Mouse (Mus musculus): ENCODE measurements around the gene Zdhhc1. TPM values are rescaled to one million over a fixed set of nuclear protein-coding genes. Genes with fewer than 3 reads are reported as not detected.

The Zdhhc1 gene
- 130 and 133 TPM in 2 replicates for polyA plus RNA-seq (2012; rRNA removed)

DNA sequence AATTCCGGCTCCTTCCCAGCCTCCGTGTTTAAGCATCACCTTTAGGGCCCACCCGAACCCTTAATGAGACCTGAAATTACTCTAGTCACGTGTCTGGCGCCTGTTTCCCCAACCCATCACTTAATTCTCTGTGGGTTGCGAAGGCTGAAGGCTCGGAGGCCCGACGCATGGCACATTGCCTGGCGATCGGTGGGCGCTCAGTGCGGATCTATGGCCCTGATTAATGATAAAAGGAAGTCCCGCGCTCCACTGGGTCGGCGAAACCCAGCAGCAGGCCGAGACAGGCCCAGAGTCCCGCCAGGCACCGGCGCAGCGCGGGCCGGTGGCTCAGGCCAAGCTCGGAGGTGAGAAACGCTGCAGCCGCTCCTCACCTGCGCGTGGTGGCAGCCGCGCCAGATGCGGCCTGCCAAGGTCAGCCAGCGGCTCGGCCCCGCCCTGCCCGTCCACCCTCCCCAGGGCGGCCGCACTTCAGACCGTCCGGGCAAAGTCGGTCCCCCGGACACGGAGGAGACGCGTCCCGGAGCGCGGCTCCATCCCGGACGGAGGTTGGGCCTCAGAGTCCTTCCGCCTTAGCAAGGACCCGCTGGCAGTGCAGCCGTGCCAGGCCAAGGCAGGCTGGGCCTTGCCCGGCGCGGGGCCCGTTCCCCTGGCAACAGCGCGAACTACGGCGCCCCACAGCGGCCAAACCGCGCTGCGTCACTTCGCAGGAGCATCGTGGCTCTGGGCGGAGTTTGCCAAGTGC lies at the start of gene Zdhhc1:
Gene Zdhhc1, minus strand, starts transcription at position 464 of the 742 bp plus-strand sequence.
- TF ChIP-seq POLR2A (IDR thresholded peaks at IDR 0.05; ENCODE audit: borderline replicate concordance, extremely low read depth, low read depth, low read length): peak; percentile 72; the same call in 1 of the 2 replicates
- peak; percentile 40 for TF ChIP-seq CTCF (IDR thresholded peaks at IDR 0.05; ENCODE audit: insufficient read depth, low read length)
- 1% methylated on average over 66 of the region's 68 CpGs for WGBS
- Histone ChIP-seq H3K4me1 (ENCODE audit: control insufficient read depth, insufficient read depth, low read length) (no peaks in the 10 kb centered on the region; the same call in 1 of the 2 replicates), H3K4me3 (replicated peaks; ENCODE audit: extremely low read depth, low read depth, low read length) (peak within 1 kb of the TSS; percentile 76)
- DNase-seq: peak; percentile 94

DNA sequence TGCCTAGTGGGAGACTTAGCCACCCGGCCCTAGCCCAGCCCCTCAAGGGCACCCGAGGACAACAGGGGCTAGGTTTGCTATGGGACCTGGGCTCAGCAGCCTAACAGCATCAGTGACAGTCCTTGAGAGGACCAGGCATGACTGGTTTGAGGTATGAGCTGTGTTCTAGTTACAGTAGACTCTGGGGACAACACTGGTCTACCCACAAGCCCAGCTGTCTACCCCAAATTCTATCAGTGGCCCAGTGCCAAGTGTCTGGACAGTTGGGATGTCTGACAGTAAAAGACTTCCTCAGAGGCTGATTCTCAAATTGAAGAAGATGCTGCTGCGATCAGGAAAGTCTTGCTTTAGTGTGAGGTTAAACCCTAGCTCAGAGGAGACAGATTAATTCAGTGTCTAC lies 48.5 kb upstream of the Zdhhc1 start:
- TF ChIP-seq CTCF (IDR thresholded peaks at IDR 0.05; ENCODE audit: insufficient read depth, low read length) (no peak), POLR2A (IDR thresholded peaks at IDR 0.05; ENCODE audit: borderline replicate concordance, extremely low read depth, low read depth, low read length) (no peak)
- DNase-seq: no peak
- peaks cover 36% of the 10 kb centered on the region for H3K4me1 ChIP-seq (ENCODE audit: control insufficient read depth, insufficient read depth, low read length)
- H3K4me3 ChIP-seq (replicated peaks; ENCODE audit: extremely low read depth, low read depth, low read length): no peak overlapping the region
- 66% methylated on average over 3 of the region's 3 CpGs for whole genome bisulfite sequencing

DNA sequence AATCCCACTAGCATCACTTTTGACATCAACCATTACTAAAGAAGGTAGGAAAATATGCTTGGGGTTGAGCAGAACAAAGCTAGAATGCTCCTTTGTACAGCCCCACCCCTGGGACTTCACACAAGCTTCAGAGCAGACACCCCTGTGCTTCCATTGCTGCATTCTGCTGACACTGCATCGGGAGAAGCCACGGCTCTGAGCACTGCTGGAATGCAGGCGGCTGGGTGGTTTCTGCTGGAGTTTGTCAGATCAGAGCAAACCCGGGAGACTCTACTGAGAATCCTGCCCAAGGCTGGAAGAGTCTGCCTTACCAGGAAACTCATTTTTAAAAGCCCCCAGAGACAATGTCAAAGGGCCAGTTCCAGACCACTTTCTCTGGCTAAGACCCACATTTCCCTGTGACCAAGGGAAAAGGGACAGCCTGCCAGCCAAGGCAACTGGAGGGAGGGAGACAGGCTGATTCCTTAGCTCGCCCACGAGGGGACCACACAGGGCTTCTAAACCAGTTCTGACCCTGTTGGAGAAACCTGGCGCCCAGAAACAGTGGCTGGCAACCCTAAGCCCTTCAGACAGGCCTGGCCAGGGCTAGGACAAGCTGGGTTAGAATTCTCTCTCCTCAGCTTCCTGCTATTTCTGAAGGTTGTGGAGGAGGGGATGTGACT lies 48.0 kb upstream of the Zdhhc1 start:
- DNase-seq: no peak
- Histone ChIP-seq H3K4me3 (replicated peaks; ENCODE audit: extremely low read depth, low read depth, low read length) (no peak overlapping the region), H3K4me1 (ENCODE audit: control insufficient read depth, insufficient read depth, low read length) (peaks cover 32% of the 10 kb centered on the region)
- TF ChIP-seq CTCF (IDR thresholded peaks at IDR 0.05; ENCODE audit: insufficient read depth, low read length): no peak
- TF ChIP-seq POLR2A (IDR thresholded peaks at IDR 0.05; ENCODE audit: borderline replicate concordance, extremely low read depth, low read depth, low read length): no peak
- WGBS: 43% methylated on average over 7 of the region's 7 CpGs

DNA sequence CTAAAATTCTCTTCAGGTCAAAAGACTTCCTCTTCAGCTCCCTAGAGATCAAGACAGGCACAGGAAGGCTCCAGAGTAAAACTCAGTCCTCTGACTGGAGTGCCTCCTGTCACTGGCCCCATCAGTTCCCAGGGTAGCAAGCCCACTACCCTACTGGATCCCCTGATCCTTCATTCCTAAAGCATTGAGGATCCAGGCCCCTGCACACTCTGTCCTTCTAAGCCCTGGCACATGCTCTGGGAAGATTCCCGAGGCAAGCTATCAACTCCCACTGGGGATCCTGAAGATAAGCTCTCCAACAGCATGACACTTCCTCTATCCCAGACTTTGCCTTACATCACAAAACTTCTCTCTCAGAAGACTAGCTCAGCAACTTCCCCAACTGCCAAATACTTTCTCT lies 47.0 kb upstream of the Zdhhc1 start:
- 6% methylated on average over 1 of the region's 1 CpGs for WGBS
- DNase-seq: no peak
- TF ChIP-seq POLR2A (IDR thresholded peaks at IDR 0.05; ENCODE audit: borderline replicate concordance, extremely low read depth, low read depth, low read length) (no peak), CTCF (IDR thresholded peaks at IDR 0.05; ENCODE audit: insufficient read depth, low read length) (no peak)
- peaks cover 32% of the 10 kb centered on the region for H3K4me1 ChIP-seq (ENCODE audit: control insufficient read depth, insufficient read depth, low read length)
- no peak overlapping the region for H3K4me3 ChIP-seq (replicated peaks; ENCODE audit: extremely low read depth, low read depth, low read length)

DNA sequence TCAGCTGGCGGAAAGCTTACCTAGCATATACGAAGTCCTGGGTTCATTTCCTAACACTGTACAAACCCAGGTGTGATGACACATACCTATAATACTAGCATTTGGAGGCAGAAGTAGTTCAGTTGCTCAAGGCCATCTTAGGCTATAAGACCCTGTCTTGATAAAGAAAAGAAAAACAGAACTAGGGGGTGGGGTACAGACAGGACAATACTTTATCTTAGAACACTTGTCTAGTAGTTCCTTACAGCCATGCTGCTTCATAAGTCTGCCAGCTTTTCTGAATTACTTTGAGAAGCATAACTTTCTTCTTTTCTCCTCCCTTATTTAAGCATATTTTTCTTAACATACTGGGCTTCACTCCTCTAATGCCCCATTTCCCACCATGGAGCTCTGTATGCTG lies 46.1 kb upstream of the Zdhhc1 start:
- WGBS: 93% methylated on average over 2 of the region's 2 CpGs
- TF ChIP-seq CTCF (IDR thresholded peaks at IDR 0.05; ENCODE audit: insufficient read depth, low read length): no peak
- TF ChIP-seq POLR2A (IDR thresholded peaks at IDR 0.05; ENCODE audit: borderline replicate concordance, extremely low read depth, low read depth, low read length): no peak
- Histone ChIP-seq H3K4me3 (replicated peaks; ENCODE audit: extremely low read depth, low read depth, low read length) (no peak overlapping the region), H3K4me1 (ENCODE audit: control insufficient read depth, insufficient read depth, low read length) (peaks cover 32% of the 10 kb centered on the region)
- no peak for DNase-seq

DNA sequence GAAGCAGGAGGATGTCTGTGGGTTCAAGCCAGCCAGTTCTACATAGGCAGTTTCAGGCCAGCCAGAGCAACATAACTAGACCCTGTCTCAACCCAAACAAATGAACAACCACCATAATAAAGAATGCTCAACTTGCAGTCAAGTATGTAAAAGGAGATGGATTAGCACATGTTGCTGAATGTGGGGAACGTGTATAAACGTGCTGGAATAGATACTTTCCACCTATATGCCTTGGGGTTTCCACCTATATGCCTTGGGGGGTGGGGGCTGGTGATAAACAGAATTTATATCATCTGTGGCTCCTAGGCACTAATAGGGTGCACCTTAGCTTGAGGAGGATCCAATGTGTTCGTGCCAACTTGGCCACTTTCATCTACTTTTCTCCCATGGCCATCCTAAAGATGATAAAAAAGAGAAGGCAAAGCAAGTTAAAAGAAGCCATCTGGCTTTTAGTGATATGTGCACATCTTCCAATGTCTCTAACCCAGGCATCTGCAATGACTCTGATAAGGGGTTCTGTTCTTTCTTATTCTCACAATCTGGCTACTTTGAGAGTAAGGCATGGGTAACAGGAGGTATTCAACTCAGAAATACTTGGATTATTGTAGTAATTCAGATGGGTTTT lies 45.4 kb upstream of the Zdhhc1 start:
- DNase-seq: no peak
- 88% methylated on average over 3 of the region's 3 CpGs for WGBS
- H3K4me1 ChIP-seq (ENCODE audit: control insufficient read depth, insufficient read depth, low read length): peaks cover 34% of the 10 kb centered on the region
- TF ChIP-seq CTCF (IDR thresholded peaks at IDR 0.05; ENCODE audit: insufficient read depth, low read length) (no peak), POLR2A (IDR thresholded peaks at IDR 0.05; ENCODE audit: borderline replicate concordance, extremely low read depth, low read depth, low read length) (no peak)
- H3K4me3 ChIP-seq (replicated peaks; ENCODE audit: extremely low read depth, low read depth, low read length): no peak overlapping the region

DNA sequence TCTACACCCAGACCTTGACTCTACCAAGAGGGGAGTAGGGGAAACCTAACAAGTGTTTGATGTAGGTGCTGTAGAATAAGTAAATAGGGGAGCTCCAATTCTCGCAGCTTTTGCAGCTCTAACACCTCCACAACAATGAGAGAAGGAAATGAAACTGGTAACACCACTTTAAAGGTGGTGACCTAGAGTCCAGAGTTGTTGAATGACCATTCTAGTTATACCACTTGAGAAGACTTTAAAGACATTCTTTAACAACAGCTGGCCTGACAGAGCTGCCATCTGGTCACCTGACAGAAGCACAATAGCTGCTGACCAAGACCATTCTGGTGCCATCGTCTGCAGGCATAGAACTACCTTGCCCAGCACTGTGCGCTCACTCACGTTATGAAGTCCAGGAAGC lies 42.2 kb upstream of the Zdhhc1 start:
- Histone ChIP-seq H3K4me1 (ENCODE audit: control insufficient read depth, insufficient read depth, low read length) (peaks cover 21% of the 10 kb centered on the region), H3K4me3 (replicated peaks; ENCODE audit: extremely low read depth, low read depth, low read length) (no peak overlapping the region)
- WGBS: 66% methylated on average over 4 of the region's 4 CpGs
- TF ChIP-seq CTCF (IDR thresholded peaks at IDR 0.05; ENCODE audit: insufficient read depth, low read length) (no peak), POLR2A (IDR thresholded peaks at IDR 0.05; ENCODE audit: borderline replicate concordance, extremely low read depth, low read depth, low read length) (no peak)
- no peak for DNase-seq

DNA sequence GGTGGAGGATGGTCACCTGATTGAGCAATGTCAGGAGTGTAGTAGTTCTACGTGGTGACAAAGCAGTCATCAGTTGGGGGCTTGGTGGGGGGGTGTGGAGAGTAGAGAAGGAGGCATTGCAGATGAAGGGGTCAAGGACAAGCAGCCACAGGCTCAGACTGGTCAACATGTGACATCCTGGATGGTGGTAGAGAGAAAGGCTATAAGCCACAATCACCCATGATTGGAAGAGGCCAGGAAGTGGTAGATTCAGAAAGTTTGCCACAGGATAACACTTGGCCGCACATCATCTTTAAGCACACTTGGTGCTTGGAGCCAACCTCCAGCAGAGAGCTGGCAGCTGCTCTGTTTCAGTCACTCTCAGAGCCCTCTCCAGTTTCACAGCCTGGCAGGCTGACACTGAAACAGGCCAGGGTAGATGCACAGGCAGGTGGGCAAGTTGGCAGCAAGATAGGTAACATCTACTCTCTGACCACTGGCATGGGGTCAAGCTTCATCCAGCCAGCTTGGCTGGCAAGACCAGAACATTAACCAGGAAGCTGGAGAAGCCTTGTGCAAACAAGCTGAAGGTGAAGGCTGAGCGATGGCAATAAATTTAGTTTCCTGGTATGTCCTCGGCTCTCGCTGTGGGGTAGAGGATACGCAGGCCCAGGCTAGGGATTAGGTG lies 40.4 kb upstream of the Zdhhc1 start:
- Histone ChIP-seq H3K4me1 (ENCODE audit: control insufficient read depth, insufficient read depth, low read length) (peaks cover 26% of the 10 kb centered on the region), H3K4me3 (replicated peaks; ENCODE audit: extremely low read depth, low read depth, low read length) (no peak overlapping the region)
- DNase-seq: no peak
- TF ChIP-seq CTCF (IDR thresholded peaks at IDR 0.05; ENCODE audit: insufficient read depth, low read length): no peak
- no peak for TF ChIP-seq POLR2A (IDR thresholded peaks at IDR 0.05; ENCODE audit: borderline replicate concordance, extremely low read depth, low read depth, low read length)
- 57% methylated on average over 6 of the region's 6 CpGs for WGBS

DNA sequence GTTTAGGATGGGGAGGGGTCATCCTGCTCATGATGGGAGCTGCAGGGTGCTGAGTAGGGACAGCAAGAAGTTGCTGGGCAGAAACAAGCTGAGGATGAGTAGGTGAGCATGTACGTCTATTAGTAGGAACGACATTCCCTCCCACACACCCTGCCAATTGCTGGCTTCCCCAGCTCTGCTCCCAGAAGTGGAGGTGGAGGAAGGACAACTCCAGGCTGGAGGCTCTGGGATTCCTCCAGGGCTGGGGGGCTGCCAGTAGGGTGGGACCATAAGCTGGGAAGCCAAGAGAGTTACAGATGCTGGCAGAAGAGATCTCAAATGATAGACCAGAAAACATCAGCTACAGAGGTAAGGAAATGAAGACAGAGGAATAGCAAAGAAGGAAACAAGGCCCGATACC lies 39.8 kb upstream of the Zdhhc1 start:
- Histone ChIP-seq H3K4me1 (ENCODE audit: control insufficient read depth, insufficient read depth, low read length) (peaks cover 29% of the 10 kb centered on the region), H3K4me3 (replicated peaks; ENCODE audit: extremely low read depth, low read depth, low read length) (no peak overlapping the region)
- TF ChIP-seq POLR2A (IDR thresholded peaks at IDR 0.05; ENCODE audit: borderline replicate concordance, extremely low read depth, low read depth, low read length): no peak
- TF ChIP-seq CTCF (IDR thresholded peaks at IDR 0.05; ENCODE audit: insufficient read depth, low read length): no peak
- DNase-seq: no peak
- WGBS: 68% methylated on average over 3 of the region's 3 CpGs

Data from lung, adult 2 months (tissue).